Mouse (Mus musculus) cerebellum, adult 2 months (tissue): ENCODE results near the gene Olfr1423. TPM values are rescaled to one million over a fixed set of nuclear protein-coding genes. Genes with fewer than 3 reads are reported as not detected.
"Not testable (repeated sequence)": the region's sequence is repeated elsewhere in the genome, so short reads cannot be mapped to it uniquely, and the experiment has no call there.

Experiments
- DNase-seq, 2 experiments: peaks; one replicate each; pipeline ENCODE4 v3.0.0; 2021
- H3K27ac ChIP-seq: fragments of 200-500 bp; 2 replicates; pipeline ENCODE4 v1.5.1; 2012; ENCODE audit warnings: low read length, control low read depth, inconsistent platforms; ENCODE audit not compliant: insufficient read depth
- H3K27me3 ChIP-seq: fragments of 200-500 bp; 2 replicates; pipeline ENCODE4 v1.6.1; 2012; ENCODE audit warnings: inconsistent platforms, mild to moderate bottlenecking, low read length, moderate library complexity; ENCODE audit not compliant: control insufficient read depth, insufficient read depth
- H3K4me1 ChIP-seq: fragments of 200-500 bp; 2 replicates; pipeline ENCODE4 v1.6.1; 2011; ENCODE audit warnings: low read length; ENCODE audit not compliant: control insufficient read depth, insufficient read depth
- H3K4me3 ChIP-seq: fragments of 200-500 bp; replicated peaks from 2 replicates; pipeline ENCODE3; 2011; ENCODE audit warnings: mild to moderate bottlenecking, low read depth, low read length, control low read depth; ENCODE audit not compliant: insufficient read depth
- CTCF ChIP-seq: fragments of 200-500 bp; IDR thresholded peaks from 2 replicates; pipeline ENCODE4 v1.5.1; 2011; ENCODE audit warnings: low read depth, mild to moderate bottlenecking, control low read depth, low read length, moderate library complexity, borderline replicate concordance; ENCODE audit not compliant: insufficient read depth
- POLR2A ChIP-seq: fragments of 200-500 bp; IDR thresholded peaks from 2 replicates; pipeline ENCODE4 v1.6.1; 2011; ENCODE audit warnings: low read length, control low read depth, borderline replicate concordance; ENCODE audit not compliant: insufficient read depth
- WGBS: fragments of 180-500 bp; shearing (Covaris S2); methylation state at CpG from one replicate; pipeline ENCODE4 v1.1.7; 2018; 5-methylcytosine and 5-hydroxymethylcytosine counted together
- polyA plus RNA-seq: library from polyadenylated mRNA; depleted of rRNA; stranded (reverse); fragments of >200 nt; gene quantifications from 2 replicates; pipeline ENCODE4 v1.2.3, GENCODE M21; 2012; rRNA removed

Gene Olfr1423
- polyA plus RNA-seq: not detected in 2 replicates

- DNase-seq: no peak
- Histone ChIP-seq H3K27ac (no peak within 1 kb of the TSS), H3K4me3 (no peak within 1 kb of the TSS), H3K4me1 (no peaks in the 10 kb centered on the region), H3K27me3 (no peaks in the 10 kb centered on the region)
- 46% methylated on average over 2 of the region's 2 CpGs for WGBS
- TF ChIP-seq CTCF: no peak
Observed at GRCm38 (mm10) chr19:12041217-12041616, at the start of gene Olfr1423. Gene Olfr1423 (minus strand): TSS chr19:12041317.

- not testable (repeated sequence) for DNase-seq, H3K4me3 ChIP-seq, H3K27me3 ChIP-seq, H3K4me1 ChIP-seq, H3K27ac ChIP-seq
- WGBS: 77% methylated on average over 4 of the region's 4 CpGs
Observed at GRCm38 (mm10) chr19:12077631-12078030, 36.5 kb upstream of the Olfr1423 start, which contains the start of gene Olfr1425. Gene Olfr1425 (minus strand): TSS chr19:12077731.

GRCm38 (mm10) chr19:12069546-12069945 lies 28.4 kb upstream of the Olfr1423 start:
- DNase-seq, H3K27ac ChIP-seq: not testable (repeated sequence)
- 83% methylated on average over 1 of the region's 1 CpGs for WGBS

GRCm38 (mm10) chr19:12067806-12068205 lies 26.7 kb upstream of the Olfr1423 start:
- not testable (repeated sequence) for H3K4me1 ChIP-seq, H3K4me3 ChIP-seq, H3K27ac ChIP-seq, DNase-seq, H3K27me3 ChIP-seq
- WGBS: 52% methylated on average over 1 of the region's 1 CpGs

More at GRCm38 (mm10) chr19:12069546-12069945, 28.4 kb upstream of the Olfr1423 start:
- H3K4me1 ChIP-seq, H3K27me3 ChIP-seq, H3K4me3 ChIP-seq: not testable (repeated sequence)

GRCm38 (mm10) chr19:12062582-12062981 lies 21.5 kb upstream of the Olfr1423 start, which contains the start of gene Olfr1424:
Gene Olfr1424 (minus strand): TSS chr19:12062682.
- not testable (repeated sequence) for H3K27me3 ChIP-seq, DNase-seq, H3K4me3 ChIP-seq, H3K27ac ChIP-seq, H3K4me1 ChIP-seq
- 95% methylated on average over 1 of the region's 1 CpGs for WGBS

GRCm38 (mm10) chr19:12043163-12043562 lies 2.0 kb upstream of the Olfr1423 start:
- DNase-seq: no peak
- H3K27ac ChIP-seq: no peak overlapping the region
- no peak overlapping the region for H3K4me3 ChIP-seq
- no peaks in the 10 kb centered on the region for H3K4me1 ChIP-seq
- H3K27me3 ChIP-seq: no peaks in the 10 kb centered on the region
- TF ChIP-seq CTCF (no peak), POLR2A (no peak)
- 91% methylated on average over 5 of the region's 5 CpGs for WGBS

- H3K27ac ChIP-seq: no peak overlapping the region
- no peak for DNase-seq
- no peaks in the 10 kb centered on the region for H3K27me3 ChIP-seq
- no peak overlapping the region for H3K4me3 ChIP-seq
- H3K4me1 ChIP-seq: no peaks in the 10 kb centered on the region
- TF ChIP-seq CTCF: no peak
- TF ChIP-seq POLR2A: no peak
Observed at GRCm38 (mm10) chr19:12037727-12038126, 3.4 kb downstream of the Olfr1423 start.

- H3K4me1 ChIP-seq: no peaks in the 10 kb centered on the region
- no peak overlapping the region for H3K4me3 ChIP-seq
- no peak overlapping the region for H3K27ac ChIP-seq
- 98% methylated on average over 2 of the region's 2 CpGs for WGBS
- H3K27me3 ChIP-seq: no peaks in the 10 kb centered on the region; the same call in 1 of the 2 replicates
- TF ChIP-seq CTCF: no peak
- TF ChIP-seq POLR2A: no peak
- DNase-seq: no peak
Observed at GRCm38 (mm10) chr19:12026606-12027005, 14.5 kb downstream of the Olfr1423 start.

GRCm38 (mm10) chr19:12025333-12025732 lies 15.8 kb downstream of the Olfr1423 start:
- H3K27me3 ChIP-seq: no peaks in the 10 kb centered on the region; the same call in 1 of the 2 replicates
- no peak for DNase-seq
- no peak for TF ChIP-seq POLR2A
- no peak for TF ChIP-seq CTCF
- 89% methylated on average over 3 of the region's 3 CpGs for WGBS
- H3K4me1 ChIP-seq: no peaks in the 10 kb centered on the region
- no peak overlapping the region for H3K27ac ChIP-seq
- no peak overlapping the region for H3K4me3 ChIP-seq
